Mouse (Mus musculus) neutrophil, adult 59 days (primary cell): ENCODE measurements around the gene Dlg4. TPM values are rescaled to one million over a fixed set of nuclear protein-coding genes. Genes with fewer than 3 reads are reported as not detected.

Experiments
- total RNA-seq, 2 experiments: library from RNA; stranded (reverse); gene quantifications; 1 replicate in 1 of 2; 2 replicates in 1 of 2; pipeline ENCODE4 v1.2.4; 2023

Dlg4 gene
- 1 to 10 TPM; 5.7 to 6.7 TPM for total RNA-seq

GRCm38 (mm10) chr11:70016669-70017068 is at the start of gene Dlg4:
Dlg4 (plus strand) TSS chr11:70016942.

GRCm38 (mm10) chr11:69981141-69981762 is 35.5 kb upstream of the Dlg4 start, which contains the start of gene Ctdnep1:
Ctdnep1 (plus strand) TSS chr11:69981156.

GRCm38 (mm10) chr11:69982225-69982624 is 34.5 kb upstream of the Dlg4 start, which contains the start of gene Elp5:
Elp5 (minus strand) TSS chr11:69982517.

GRCm38 (mm10) chr11:69990850-69991691 is 25.7 kb upstream of the Dlg4 start, which contains the start of gene Gabarap:
Gabarap (plus strand) TSS chr11:69991143.

GRCm38 (mm10) chr11:69995391-69995960 is 21.3 kb upstream of the Dlg4 start, which contains the start of gene Phf23:
Phf23 (plus strand) TSS chr11:69995777.

GRCm38 (mm10) chr11:70000396-70000898 is 16.3 kb upstream of the Dlg4 start, which contains the start of gene Dvl2:
Dvl2 (plus strand) TSS chr11:70000595.

GRCm38 (mm10) chr11:70014880-70015558 is 1.7 kb upstream of the Dlg4 start, which contains the start of gene Acadvl:
Acadvl (minus strand) TSS chr11:70015411.

GRCm38 (mm10) chr11:70053898-70054570 is 37.3 kb downstream of the Dlg4 start, which contains the start of gene Asgr1:
Asgr1 (plus strand) TSS chr11:70054085.

GRCm38 (mm10) chr11:70091986-70092783 is 75.4 kb downstream of the Dlg4 start, which contains the start of gene Asgr2:
Asgr2 (plus strand) TSS chr11:70092644.

Other genes with a start within 250 kb of the Dlg4 start
- gene Chrnb1, start 221.0 kb upstream of the Dlg4 start, total RNA-seq, result 1 to 10 TPM in 1 of 2 experiments, under 1 TPM in 1; 0.86 to 1.8 TPM
- gene Fgf11, start 215.1 kb upstream of the Dlg4 start, total RNA-seq, result under 1 TPM in 1 of 2 experiments, not detected in 1; 0.11 TPM
- gene Tmem102, start 211.3 kb upstream of the Dlg4 start, total RNA-seq, result not detected
- not detected for gene Gm39566, start 201.6 kb upstream of the Dlg4 start, total RNA-seq
- not detected for gene Spem2, start 198.5 kb upstream of the Dlg4 start, total RNA-seq
- not detected for gene Spem1, start 194.8 kb upstream of the Dlg4 start, total RNA-seq
- gene Nlgn2, start 179.2 kb upstream of the Dlg4 start, total RNA-seq, result 1 to 10 TPM; 1.5 to 1.8 TPM
- 100 to 1,000 TPM in 1 of 2 experiments, 10 to 100 TPM in 1; 99.9 to 101 TPM for gene Tmem256, start 178.4 kb upstream of the Dlg4 start, total RNA-seq
- gene Plscr3, start 170.6 kb upstream of the Dlg4 start, total RNA-seq, result 10 to 100 TPM; 34.4 to 38.0 TPM
- not detected for gene Tnk1, start 158.2 kb upstream of the Dlg4 start, total RNA-seq
- not detected for gene Tmem95, start 138.9 kb upstream of the Dlg4 start, total RNA-seq
- 1 to 10 TPM; 8.4 to 8.8 TPM for gene Kctd11, start 135.5 kb upstream of the Dlg4 start, total RNA-seq
- gene Acap1, start 121.4 kb upstream of the Dlg4 start, total RNA-seq, result 100 to 1,000 TPM; 261 to 285 TPM
- gene 2810408A11Rik, start 116.0 kb upstream of the Dlg4 start, total RNA-seq, result 1 to 10 TPM in 1 of 2 experiments, under 1 TPM in 1; 0.95 to 1.9 TPM
- 10 to 100 TPM; 17.9 to 18.5 TPM for gene Neurl4, start 115.9 kb upstream of the Dlg4 start, total RNA-seq
- 10 to 100 TPM; 75.4 to 79.7 TPM for gene Gps2, start 103.1 kb upstream of the Dlg4 start, total RNA-seq
- 100 to 1,000 TPM; 498 to 503 TPM for gene Eif5a, start 95.0 kb upstream of the Dlg4 start, total RNA-seq
- gene Ybx2, start 81.1 kb upstream of the Dlg4 start, total RNA-seq, result not detected
- gene Slc2a4, start 68.8 kb upstream of the Dlg4 start, total RNA-seq, result under 1 TPM; 0.55 to 0.60 TPM
- not detected for gene Cldn7, start 52.2 kb upstream of the Dlg4 start, total RNA-seq
- gene Ctdnep1, start 35.8 kb upstream of the Dlg4 start, total RNA-seq, result 10 to 100 TPM; 65.2 to 68.4 TPM
- gene Elp5, start 34.4 kb upstream of the Dlg4 start, total RNA-seq, result 10 to 100 TPM; 25.3 to 27.8 TPM
- 100 to 1,000 TPM; 537 TPM for gene Gabarap, start 25.8 kb upstream of the Dlg4 start, total RNA-seq
- gene Phf23, start 21.2 kb upstream of the Dlg4 start, total RNA-seq, result 10 to 100 TPM; 43.3 to 47.1 TPM
- 10 to 100 TPM; 17.5 to 21.4 TPM for gene Dvl2, start 16.3 kb upstream of the Dlg4 start, total RNA-seq
- gene Acadvl, start 1.5 kb upstream of the Dlg4 start, total RNA-seq, result 10 to 100 TPM; 34.6 to 40.2 TPM
- not detected for gene Asgr1, start 37.1 kb downstream of the Dlg4 start, total RNA-seq
- under 1 TPM in 1 of 2 experiments, not detected in 1; 0.42 TPM for gene Asgr2, start 75.7 kb downstream of the Dlg4 start, total RNA-seq
- 10 to 100 TPM; 11.4 to 12.2 TPM for gene Mgl2, start 113.4 kb downstream of the Dlg4 start, total RNA-seq
- 10 to 100 TPM; 13.5 to 18.3 TPM for gene Clec10a, start 139.3 kb downstream of the Dlg4 start, total RNA-seq
- gene Slc16a11, start 195.8 kb downstream of the Dlg4 start, total RNA-seq, result not detected
- 1 to 10 TPM; 1.3 to 1.7 TPM for gene Slc16a13, start 204.1 kb downstream of the Dlg4 start, total RNA-seq
- under 1 TPM in 1 of 2 experiments, not detected in 1; 0.13 TPM for gene Bcl6b, start 212.9 kb downstream of the Dlg4 start, total RNA-seq
- gene 0610010K14Rik, start 221.0 kb downstream of the Dlg4 start, total RNA-seq, result 10 to 100 TPM; 39.0 to 42.3 TPM
- gene Gm21988, start 222.9 kb downstream of the Dlg4 start, total RNA-seq, result 1 to 10 TPM; 3.8 to 6.1 TPM
- gene Rnasek, start 222.9 kb downstream of the Dlg4 start, total RNA-seq, result 100 to 1,000 TPM; 105 to 118 TPM
- gene Alox12, start 238.4 kb downstream of the Dlg4 start, total RNA-seq, result under 1 TPM; 0.33 to 0.60 TPM